Mouse (Mus musculus) embryonic fibroblast, embryonic 13.5 days (primary cell): ENCODE results near the gene Astn2.

Experiments
- CTCF ChIP-seq: IDR thresholded peaks from 2 replicates; pipeline ENCODE4 v1.5.1; 2011; ENCODE audit warnings: mild to moderate bottlenecking, control low read depth, low read length, moderate library complexity, borderline replicate concordance; ENCODE audit not compliant: insufficient read depth
- POLR2A ChIP-seq: IDR thresholded peaks from 2 replicates; pipeline ENCODE4 v1.6.1; 2011; ENCODE audit warnings: low read depth, mild to moderate bottlenecking, control low read depth, low read length, moderate library complexity

GRCm38 (mm10) chr4:65710623-65711022 is 693.8 kb downstream of the Astn2 start:
- no peak for TF ChIP-seq POLR2A
- no peak for TF ChIP-seq CTCF
